Mouse (Mus musculus) megakaryocyte, embryonic 14.5 days (primary cell): ENCODE data around the gene Zfp972.
"Not testable (repeated sequence)": the region's sequence is repeated elsewhere in the genome, so short reads cannot be mapped to it uniquely, and the experiment has no call there.

Experiments
- FLI1 ChIP-seq: IDR thresholded peaks from 2 replicates; pipeline ENCODE4 v1.6.1; 2012; ENCODE audit warnings: low read length, inconsistent platforms, mixed read lengths
- GATA1 ChIP-seq: IDR thresholded peaks from 3 replicates; pipeline ENCODE4 v1.6.1; 2012; ENCODE audit warnings: mixed read lengths, low read length, inconsistent platforms, borderline replicate concordance

- TF ChIP-seq GATA1, FLI1: not testable (repeated sequence)
These were observed 49.4 kb upstream of the Zfp972 start for GRCm38 (mm10) chr2:177974814-177975213.
